Mouse (Mus musculus): ENCODE measurements at regions not wholly inside any gene's neighbourhood (a gene's known extent, or its start where the extent isn't known, plus 50 kb on each side); places are given as distances from the start of the nearest gene placed in this dataset.

DNA sequence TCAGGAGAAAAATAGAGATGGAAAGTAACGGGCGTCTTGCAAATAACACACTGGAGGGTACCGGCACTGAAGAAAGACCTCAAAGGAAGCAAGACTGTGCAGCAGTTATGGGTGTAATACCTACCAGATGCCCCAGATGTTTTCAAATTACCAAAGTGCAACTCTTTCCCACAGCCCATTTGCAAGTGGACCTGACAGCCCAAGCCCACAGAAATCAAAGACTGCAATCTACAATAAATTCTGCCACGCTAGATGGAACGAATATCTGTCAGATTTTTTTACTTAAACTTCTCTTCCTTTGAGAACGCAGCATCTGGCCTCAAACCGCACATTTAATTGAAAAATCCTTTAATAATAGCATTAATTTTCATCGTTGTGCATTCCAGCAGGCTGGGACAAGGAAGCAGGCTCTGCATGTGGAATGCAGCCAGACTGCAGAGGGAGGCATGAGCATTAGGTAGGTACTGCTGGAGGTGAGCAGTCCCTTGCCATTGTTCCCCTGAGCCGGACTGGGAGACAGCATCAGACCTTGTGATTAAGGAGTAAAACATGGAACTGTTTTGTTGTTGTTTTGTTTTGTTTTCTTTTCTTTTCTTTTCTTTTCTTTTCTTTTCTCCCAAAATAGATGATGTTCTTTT, 419.9 kb downstream of the Efnb2 start:
- H3K27me3 ChIP-seq (ENCODE audit: control insufficient read depth in 1 of 2, insufficient read depth in 2 of 2, low read length in 2 of 2) = no peaks in the 10 kb centered on the region
- H3K9me3 ChIP-seq (replicated peaks; ENCODE audit: insufficient read depth, low read length) = no peaks in the 10 kb centered on the region
- no peak overlapping the region for H3K27ac ChIP-seq (ENCODE audit: control insufficient read depth, low read depth, low read length)

DNA sequence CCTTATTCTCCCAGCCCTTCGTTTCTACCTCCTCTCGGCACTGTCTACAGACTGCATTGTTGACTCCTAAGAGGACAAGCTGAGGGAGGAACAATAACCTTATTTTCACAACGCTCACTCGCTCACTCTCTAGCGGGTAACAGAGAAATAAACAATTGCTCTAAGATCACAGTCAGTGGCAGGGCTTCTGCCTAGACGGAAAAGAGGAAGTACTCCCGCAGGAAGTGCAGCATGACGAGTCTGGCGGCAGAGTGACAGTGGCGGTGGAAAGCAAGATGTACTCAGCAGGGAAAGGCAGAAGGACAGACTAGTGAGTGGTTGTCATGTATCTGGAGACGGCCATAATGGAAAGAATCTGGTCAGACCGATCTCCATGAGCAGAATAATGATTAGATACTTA, 421.6 kb downstream of the Efnb2 start:
- H3K79me2 ChIP-seq (ENCODE audit: control insufficient read depth, insufficient read depth, low read length, poor library complexity) = no peaks in the 10 kb centered on the region
- H3K27me3 ChIP-seq (ENCODE audit: control insufficient read depth in 1 of 2, insufficient read depth in 2 of 2, low read length in 2 of 2) = no peaks in the 10 kb centered on the region
- no peaks in the 10 kb centered on the region for H3K4me1 ChIP-seq (ENCODE audit: control insufficient read depth in 1 of 2, insufficient read depth in 2 of 2, low read length in 2 of 2)
- no peak for TF ChIP-seq USF2 (IDR thresholded peaks at IDR 0.05; ENCODE audit: borderline replicate concordance in 1 of 2, insufficient read depth in 1 of 2, low read depth in 1 of 2, low read length in 2 of 2)
- TF ChIP-seq CHD1 (IDR thresholded peaks at IDR 0.05; ENCODE audit: low read depth, low read length) = no peak
- no peak for TF ChIP-seq GATA1 (IDR thresholded peaks at IDR 0.05; ENCODE audit: low read depth, low read length)
- no peak for TF ChIP-seq MXI1 (IDR thresholded peaks at IDR 0.05; ENCODE audit: low read depth, low read length)
- TF ChIP-seq ZKSCAN1 (IDR thresholded peaks at IDR 0.05; ENCODE audit: low read depth, low read length) = no peak
- TF ChIP-seq ZMIZ1 (IDR thresholded peaks at IDR 0.05; ENCODE audit: low read depth, low read length) = no peak
- TF ChIP-seq EP300 (IDR thresholded peaks at IDR 0.05; ENCODE audit: low read depth in 1 of 2, low read length in 2 of 2) = no peak
- TF ChIP-seq BHLHE40 (IDR thresholded peaks at IDR 0.05; ENCODE audit: borderline replicate concordance, low read depth, low read length) = no peak
- no peak for TF ChIP-seq POLR2AphosphoS2 (IDR thresholded peaks at IDR 0.05; ENCODE audit: low read length)
- no peak for TF ChIP-seq TCF12 (IDR thresholded peaks at IDR 0.05; ENCODE audit: low read depth, low read length)
- TF ChIP-seq SMC3 (IDR thresholded peaks at IDR 0.05; ENCODE audit: low read depth, low read length) = no peak
- TF ChIP-seq TAL1 (IDR thresholded peaks at IDR 0.05; ENCODE audit: low read length) = no peak
- H3K4me3 ChIP-seq (ENCODE audit: control insufficient read depth in 1 of 2, insufficient read depth in 1 of 2, low read depth in 2 of 2, low read length in 2 of 2) = no peak overlapping the region
- peak; percentile 33 for DNase-seq (ENCODE audit: low read depth, low spot score)
- H3K9ac ChIP-seq (ENCODE audit: control insufficient read depth, low read depth, low read length, poor library complexity, severe bottlenecking) = no peak overlapping the region
- H3K9me3 ChIP-seq (replicated peaks; ENCODE audit: insufficient read depth, low read length) = no peaks in the 10 kb centered on the region
- H3K36me3 ChIP-seq (ENCODE audit: control insufficient read depth in 1 of 2, insufficient read depth in 2 of 2, low read length in 2 of 2) = no peaks in the 10 kb centered on the region
- no peak overlapping the region for H3K27ac ChIP-seq (ENCODE audit: control insufficient read depth, low read depth, low read length)

More for the DNA sequence above, 419.9 kb downstream of the Efnb2 start:
- H3K4me3 ChIP-seq (ENCODE audit: control insufficient read depth in 1 of 2, insufficient read depth in 1 of 2, low read depth in 2 of 2, low read length in 2 of 2) = no peak overlapping the region
- no peak for DNase-seq (ENCODE audit: low read depth, low spot score)
- H3K4me1 ChIP-seq (ENCODE audit: control insufficient read depth in 1 of 2, insufficient read depth in 2 of 2, low read length in 2 of 2) = no peaks in the 10 kb centered on the region
- no peak overlapping the region for H3K9ac ChIP-seq (ENCODE audit: control insufficient read depth, low read depth, low read length, poor library complexity, severe bottlenecking)
- H3K36me3 ChIP-seq (ENCODE audit: control insufficient read depth in 1 of 2, insufficient read depth in 2 of 2, low read length in 2 of 2) = no peaks in the 10 kb centered on the region
- TF ChIP-seq E2F4 (IDR thresholded peaks at IDR 0.05; ENCODE audit: borderline replicate concordance, low read depth, low read length) (no peak), POLR2A (IDR thresholded peaks at IDR 0.05; ENCODE audit: control insufficient read depth in 1 of 2, insufficient read depth in 1 of 2, low read depth in 1 of 2, low read length in 2 of 2, poor library complexity in 1 of 2) (no peak), RCOR1 (IDR thresholded peaks at IDR 0.05; ENCODE audit: low read depth, low read length) (no peak), NRF1 (IDR thresholded peaks at IDR 0.05; ENCODE audit: insufficient read depth, low read depth, low read length, poor library complexity, severe bottlenecking) (no peak), TAL1 (IDR thresholded peaks at IDR 0.05; ENCODE audit: low read length) (no peak), GATA1 (IDR thresholded peaks at IDR 0.05; ENCODE audit: low read depth, low read length) (no peak)
- no peaks in the 10 kb centered on the region for H3K79me2 ChIP-seq (ENCODE audit: control insufficient read depth, insufficient read depth, low read length, poor library complexity)
